8 mouse cellular contexts compared by ENCODE assay signal in the genomic region with DNA sequence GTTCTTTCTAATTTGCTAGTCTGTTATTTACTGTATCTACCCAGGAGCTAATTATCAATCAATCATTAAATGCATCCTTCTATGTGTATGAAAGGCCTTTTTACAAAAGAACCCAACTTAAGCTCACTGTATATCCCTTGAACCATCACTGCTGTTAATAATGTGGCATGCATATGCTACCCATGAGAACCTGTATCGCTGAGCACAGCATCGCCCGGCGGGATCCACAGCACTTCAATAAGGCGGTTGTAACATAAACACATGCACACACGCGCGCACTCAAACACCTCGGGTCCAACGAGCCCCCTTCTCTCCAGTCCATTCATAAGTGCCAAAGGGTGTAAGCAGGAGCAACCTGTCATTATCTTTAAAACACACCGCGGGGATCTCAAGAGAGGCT. TPM values are rescaled to one million over a fixed set of nuclear protein-coding genes. Genes with fewer than 3 reads are reported as not detected.
A peak's percentile ranks its signal among the peaks of the same experiment; 100 is the strongest.
DNase-seq lines count a peak whose midpoint lies in the region; ATAC-seq lines count a peak whose summit lies in the region.

No protein-coding gene starts in this region.

- ATAC-seq in intestine, embryonic 15.5 days, result peak; percentile 50; the same call in 1 of the 2 replicates
- peak; percentile 68 for ATAC-seq in midbrain, embryonic 16.5 days

- 5% methylated on average over 12 of the region's 12 CpGs for WGBS in intestine, embryonic 15.5 days
- WGBS in midbrain, embryonic 16.5 days, result under 1% methylated on average over 12 of the region's 12 CpGs

- 0 out of 2 replicates have a peak, but pooled peaks cover 2% of the 10 kb centered on the region for H3K4me1 ChIP-seq in intestine, embryonic 15.5 days (replicated peaks)
- no peaks in the 10 kb centered on the region for H3K4me1 ChIP-seq in midbrain, embryonic 16.5 days (ENCODE audit: control insufficient read depth, insufficient read depth, low read length)

- no peaks in the 10 kb centered on the region for H3K9me3 ChIP-seq in intestine, embryonic 15.5 days
- no peaks in the 10 kb centered on the region for H3K9me3 ChIP-seq in midbrain, embryonic 16.5 days (replicated peaks; ENCODE audit: control insufficient read depth, low read length, poor library complexity, severe bottlenecking)

- no peaks in the 10 kb centered on the region for H3K36me3 ChIP-seq in intestine, embryonic 15.5 days
- no peaks in the 10 kb centered on the region for H3K36me3 ChIP-seq in midbrain, embryonic 16.5 days (ENCODE audit: control insufficient read depth, insufficient read depth, low read length)

- peak overlapping the region; percentile 98 for H3K4me2 ChIP-seq in intestine, embryonic 15.5 days (replicated peaks)
- peak overlapping the region; percentile 84 for H3K4me2 ChIP-seq in midbrain, embryonic 16.5 days (ENCODE audit: low read length)

- no peaks in the 10 kb centered on the region for H3K27me3 ChIP-seq in intestine, embryonic 15.5 days (replicated peaks)
- H3K27me3 ChIP-seq in midbrain, embryonic 16.5 days (ENCODE audit: control insufficient read depth, insufficient read depth, low read depth, low read length), result peaks cover 9% of the 10 kb centered on the region

- peak overlapping the region; percentile 56 for H3K4me3 ChIP-seq in intestine, embryonic 15.5 days (replicated peaks)
- H3K4me3 ChIP-seq in midbrain, embryonic 16.5 days (ENCODE audit: low read depth, low read length), result peak overlapping the region; percentile 76

- no peak overlapping the region for H3K9ac ChIP-seq in intestine, embryonic 15.5 days
- H3K9ac ChIP-seq in midbrain, embryonic 16.5 days (ENCODE audit: low read depth, low read length), result peak overlapping the region; percentile 60

- DNase-seq in embryo, embryonic 10 days (ENCODE audit: low spot score), result peak; percentile 60
- DNase-seq in embryo, embryonic 9.5 days (ENCODE audit: extremely low spot score), result no peak
- DNase-seq in right cerebral cortex, adult 18-20 months, result peak; percentile 18
- DNase-seq in right cerebral cortex, postnatal 25 days, result no peak
- DNase-seq in thymus, postnatal 0 days (ENCODE audit: low spot score), result no peak
- no peak for DNase-seq in spleen, adult 12 weeks (ENCODE audit: low spot score)

- H3K27ac ChIP-seq in intestine, embryonic 15.5 days, result no peak overlapping the region
- peak overlapping the region; percentile 63 for H3K27ac ChIP-seq in midbrain, embryonic 16.5 days (ENCODE audit: low read length)

RNA-seq across cellular contexts. Expression of gene Epha3, which starts 0.8 kb away (rescaled TPM):
- 9.2 and 11.0 TPM in 2 replicates for polyA plus RNA-seq in intestine, embryonic 15.5 days (2015; fragmentation: Nextera tagmentation; extraction: Ambion mirVana)
- 16.8 and 24.7 TPM in 2 replicates for polyA plus RNA-seq in midbrain, embryonic 16.5 days (2015; fragmentation: Nextera tagmentation; extraction: Ambion mirVana)
- 3.4 and 4.6 TPM in 2 replicates for polyA plus RNA-seq in thymus, postnatal 0 days (2015; fragmentation: Nextera tagmentation; extraction: Ambion mirVana)

Comparison
In these comparisons a context has a peak if more than half of its experiments do, and no peak if none do; other contexts are left out.
1. DNase-seq: peak in embryo, embryonic 10 days (single experiment) and right cerebral cortex, adult 18-20 months (single experiment); none in embryo, embryonic 9.5 days (single experiment), right cerebral cortex, postnatal 25 days (single experiment), thymus, postnatal 0 days (single experiment) and spleen, adult 12 weeks (single experiment).